Mouse (Mus musculus) fibroblast of lung, adult 2 months (primary cell): Measurements from ENCODE around the gene Krtcap2.

Source experiments
- DNase-seq: peaks from one replicate; pipeline ENCODE4 v3.0.0-alpha.2; 2011; ENCODE audit warnings: low read depth

Krtcap2 gene

GRCm38 (mm10) chr3:89282291-89282643 lies 36.5 kb downstream of the Krtcap2 start:
- no peak for DNase-seq

DNA sequence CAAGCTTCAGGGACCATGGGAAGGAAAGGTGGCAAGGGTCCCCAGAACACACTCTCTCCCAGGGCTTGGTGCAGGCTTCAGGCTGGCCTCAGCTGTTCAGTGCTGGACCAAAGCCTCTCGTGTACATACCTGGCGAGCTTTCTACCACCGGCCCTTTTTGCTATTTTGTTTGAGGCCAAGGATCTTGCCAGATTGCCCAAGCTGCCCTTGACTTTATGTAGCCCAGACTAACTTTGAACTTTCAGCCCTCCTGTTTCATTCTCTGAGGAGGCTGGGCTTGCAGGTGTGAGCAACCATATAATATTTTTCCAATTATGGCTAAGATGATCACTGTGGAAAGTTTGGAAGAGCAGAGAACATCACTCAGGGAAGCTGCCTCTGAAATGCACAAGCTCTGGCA lies 38.5 kb downstream of the Krtcap2 start:
- no peak for DNase-seq

GRCm38 (mm10) chr3:89285526-89285925 lies 39.8 kb downstream of the Krtcap2 start:
- no peak for DNase-seq

GRCm38 (mm10) chr3:89287286-89287685 lies 41.5 kb downstream of the Krtcap2 start:
- no peak for DNase-seq

DNA sequence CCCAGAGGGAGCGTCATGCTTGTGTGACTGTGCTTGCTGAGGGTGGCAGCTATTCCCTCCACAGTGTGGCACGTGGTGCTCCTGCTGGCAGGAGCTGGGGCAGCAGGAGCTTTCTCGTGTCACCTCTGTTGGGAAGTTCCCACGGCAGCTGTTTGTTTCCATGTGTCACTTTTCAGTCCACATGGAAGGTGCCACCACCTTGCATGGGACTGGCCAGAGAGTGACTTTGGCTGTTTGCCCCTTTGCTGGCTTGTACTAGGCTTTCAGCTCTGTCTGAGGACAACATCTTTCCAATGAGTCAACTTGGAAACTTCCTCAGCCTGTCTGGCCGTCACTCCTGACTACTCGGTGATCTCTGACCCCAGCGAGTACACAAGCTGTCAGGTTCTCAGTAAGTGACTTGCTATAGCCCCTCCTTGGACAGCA lies 42.8 kb downstream of the Krtcap2 start:
- DNase-seq = no peak

DNA sequence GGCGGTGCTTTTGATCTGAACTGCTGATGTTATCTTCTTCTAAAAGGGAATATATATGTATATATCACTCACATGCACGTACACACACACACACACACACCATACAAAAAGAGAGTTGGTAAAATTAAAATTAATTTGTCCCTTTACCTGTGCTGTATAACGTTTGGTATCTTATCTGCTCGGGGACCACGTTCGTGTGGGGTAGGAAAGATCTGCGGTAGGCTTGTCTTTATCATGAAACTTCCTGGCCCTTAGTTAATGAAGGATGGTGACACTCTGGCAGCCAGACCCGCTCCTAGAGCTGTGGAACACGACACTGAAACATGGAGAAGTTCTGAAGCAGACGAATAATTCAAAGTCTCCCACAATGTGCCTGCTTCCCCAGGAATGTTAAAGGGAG lies 46.1 kb downstream of the Krtcap2 start:
- DNase-seq = no peak

DNA sequence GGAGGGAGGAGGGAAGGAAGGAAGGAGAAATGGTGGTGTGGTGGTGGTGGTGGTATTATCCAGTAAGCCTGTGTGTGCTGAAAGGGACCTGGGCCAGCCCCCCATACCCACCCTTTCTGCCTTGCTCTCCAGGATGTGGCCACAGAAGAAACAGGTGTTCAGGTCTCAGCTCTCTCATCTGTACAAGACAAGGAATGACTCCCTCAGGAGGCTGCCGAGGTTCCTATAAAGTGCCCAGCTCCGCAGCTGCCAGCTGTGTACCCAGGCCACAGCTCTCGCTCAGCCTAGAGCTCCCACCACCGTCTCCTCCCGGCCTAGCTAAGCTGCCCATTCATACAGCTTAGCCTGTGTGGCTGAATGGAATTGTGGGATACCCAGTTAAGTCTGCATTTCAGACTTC lies 46.5 kb downstream of the Krtcap2 start:
- DNase-seq = no peak

GRCm38 (mm10) chr3:89293247-89293918 lies 47.6 kb downstream of the Krtcap2 start:
- no peak for DNase-seq

DNA sequence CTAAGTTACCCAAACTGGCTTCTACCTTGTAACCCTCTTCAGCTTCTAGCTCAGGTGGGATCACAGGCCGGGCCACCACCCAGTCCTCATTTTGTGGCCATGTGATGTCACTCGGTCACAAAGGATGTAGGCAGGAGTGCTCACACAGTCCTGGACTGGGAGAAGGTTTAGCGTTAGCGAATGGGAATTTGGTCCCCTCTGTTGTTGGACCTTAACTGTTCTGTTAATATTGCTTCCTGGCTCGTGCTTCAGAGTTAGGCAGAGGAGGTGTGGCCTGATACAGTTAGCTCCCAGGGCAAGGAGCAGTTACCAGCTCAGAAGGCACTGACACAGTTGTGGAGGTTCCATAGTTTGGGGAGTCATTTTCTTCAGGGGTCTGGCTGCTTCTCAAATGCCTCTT lies 48.4 kb downstream of the Krtcap2 start:
- DNase-seq = no peak

DNA sequence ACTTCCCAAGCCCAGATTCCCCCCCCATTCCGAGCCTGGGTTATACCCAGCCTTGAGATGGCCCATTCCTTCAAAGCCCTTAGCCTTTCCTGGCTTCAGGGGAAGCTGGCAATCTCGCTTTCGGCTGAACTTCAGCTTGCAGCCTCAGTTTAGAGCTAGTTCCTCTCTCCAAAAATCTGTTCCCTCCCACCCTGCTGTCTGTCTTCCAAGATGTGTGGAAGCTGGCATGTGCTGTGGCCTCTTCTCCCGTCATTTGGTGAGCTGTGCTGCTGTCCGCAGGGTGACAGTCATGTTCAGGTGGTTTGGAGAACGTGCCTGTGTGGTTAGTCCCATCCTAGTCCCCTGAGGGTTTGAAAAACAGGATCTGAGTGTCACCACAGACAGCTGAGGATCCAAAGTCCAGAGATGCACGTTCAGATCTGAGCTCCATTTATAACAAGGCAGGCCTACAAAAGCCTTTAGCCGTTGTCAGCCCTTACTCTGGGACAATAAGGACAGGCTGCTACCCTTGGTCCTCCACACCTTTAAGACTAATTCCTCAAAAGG lies 50.0 kb downstream of the Krtcap2 start:
- DNase-seq = no peak

DNA sequence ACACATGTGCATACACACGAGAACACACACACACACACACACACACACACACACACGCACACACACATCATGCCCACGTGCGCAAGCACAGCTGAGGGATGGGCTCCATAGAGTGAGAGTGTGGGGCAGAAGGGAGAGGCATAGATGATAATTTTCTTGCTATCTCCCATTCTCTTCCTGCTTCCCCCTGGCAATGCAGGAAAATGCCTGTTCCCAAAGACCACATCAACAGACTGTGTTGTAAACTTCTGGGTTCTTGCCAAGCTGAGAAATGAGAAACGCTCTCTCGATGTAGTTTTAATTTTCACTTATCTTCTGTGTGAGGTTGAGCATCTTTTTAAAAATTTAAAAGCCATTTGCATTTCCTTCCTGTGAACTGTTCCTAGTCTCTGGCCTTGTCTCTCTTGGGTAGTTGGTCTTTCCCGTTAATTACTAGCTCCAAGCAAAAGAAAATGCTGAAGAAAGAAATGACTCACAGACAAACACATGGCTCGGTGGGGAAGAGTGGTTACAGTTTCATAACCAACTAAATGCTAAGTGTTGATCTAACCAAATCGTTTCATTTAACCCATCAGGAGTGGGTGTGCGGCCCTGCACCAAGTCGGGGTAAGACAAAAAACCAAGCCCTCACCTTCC lies 51.1 kb downstream of the Krtcap2 start:
- DNase-seq = no peak

GRCm38 (mm10) chr3:89298908-89299307 lies 53.1 kb downstream of the Krtcap2 start:
- no peak for DNase-seq

DNA sequence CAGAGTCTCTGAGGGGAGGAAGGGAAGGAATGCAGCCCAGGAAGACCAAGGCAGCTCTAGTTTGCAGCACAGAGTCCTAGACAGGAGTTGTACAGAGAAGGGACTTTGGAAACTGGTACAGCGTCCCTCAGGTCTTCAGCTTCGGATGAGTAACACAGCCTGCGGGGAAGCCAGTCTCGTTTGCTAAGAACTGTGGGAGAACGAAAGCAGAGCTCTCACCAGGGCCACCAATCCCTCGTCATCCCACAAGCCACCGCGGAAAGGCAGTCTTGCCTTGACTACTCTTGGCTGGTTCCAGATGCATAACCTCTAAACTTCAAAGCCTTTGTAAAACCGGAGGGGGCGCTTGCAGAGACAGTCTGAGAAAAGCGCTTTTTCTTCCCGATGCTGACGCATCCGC lies 53.7 kb downstream of the Krtcap2 start:
- DNase-seq = no peak
